Mouse (Mus musculus): ENCODE data around the gene Map3k20.

DNA sequence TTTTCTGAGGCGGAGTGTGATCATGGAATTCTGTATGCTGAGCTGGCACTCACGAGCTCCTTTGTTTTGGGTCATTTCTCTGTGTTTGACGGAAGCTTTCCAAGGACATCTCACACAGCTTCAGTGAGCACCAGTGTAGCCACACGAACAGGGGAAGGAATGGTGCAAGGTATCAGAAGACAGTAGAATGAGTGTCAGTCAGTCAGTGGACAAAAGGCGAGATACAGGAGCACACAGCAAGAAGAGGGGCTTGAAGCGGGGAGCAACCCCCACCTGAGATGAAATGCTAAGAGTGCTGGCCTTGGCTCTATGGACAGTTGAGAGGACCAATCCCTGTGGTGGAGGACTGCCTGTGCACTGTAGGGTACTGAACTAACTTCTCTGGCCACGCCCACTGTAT, 44.7 kb upstream of the Map3k20 start:
- TF ChIP-seq EP300 (IDR thresholded peaks at IDR 0.05; ENCODE audit: low read depth) (no peak), CTCF (IDR thresholded peaks at IDR 0.05; ENCODE audit: low read depth) (no peak)

Data from liver, postnatal 0 days (tissue).